Mouse (Mus musculus): Measurements from ENCODE around the gene Hsp90ab1. TPM values are rescaled to one million over a fixed set of nuclear protein-coding genes. Genes with fewer than 3 reads are reported as not detected.

Hsp90ab1 gene
- polyA plus RNA-seq, 1 experiment = 1,606 TPM

GRCm38 (mm10) chr17:45554420-45554819 lies 18.7 kb downstream of the Hsp90ab1 start:
- Histone ChIP-seq H3ac (ENCODE audit: control insufficient read depth, insufficient read length) (no peak overlapping the region), H3K4me3 (no peak overlapping the region), H3K27me3 (ENCODE audit: control insufficient read depth, insufficient read depth, insufficient read length) (peaks cover 10% of the 10 kb centered on the region), H3K79me2 (ENCODE audit: control insufficient read depth, insufficient read depth) (no peaks in the 10 kb centered on the region), H3K4me2 (ENCODE audit: low read depth) (no peak overlapping the region), H3K36me3 (ENCODE audit: control insufficient read depth, insufficient read depth) (no peaks in the 10 kb centered on the region)
- no peak for TF ChIP-seq E2F4 (IDR thresholded peaks at IDR 0.05; ENCODE audit: insufficient read depth)
- TF ChIP-seq POLR2AphosphoS2 (IDR thresholded peaks at IDR 0.05; ENCODE audit: insufficient read length, low read depth) = no peak
- TF ChIP-seq MYOD1 (IDR thresholded peaks at IDR 0.05; ENCODE audit: control insufficient read depth in 1 of 3, insufficient read length in 2 of 3, low read depth in 2 of 3) = no peak
- no peak for TF ChIP-seq MAX (IDR thresholded peaks at IDR 0.05; ENCODE audit: low read depth)

DNA sequence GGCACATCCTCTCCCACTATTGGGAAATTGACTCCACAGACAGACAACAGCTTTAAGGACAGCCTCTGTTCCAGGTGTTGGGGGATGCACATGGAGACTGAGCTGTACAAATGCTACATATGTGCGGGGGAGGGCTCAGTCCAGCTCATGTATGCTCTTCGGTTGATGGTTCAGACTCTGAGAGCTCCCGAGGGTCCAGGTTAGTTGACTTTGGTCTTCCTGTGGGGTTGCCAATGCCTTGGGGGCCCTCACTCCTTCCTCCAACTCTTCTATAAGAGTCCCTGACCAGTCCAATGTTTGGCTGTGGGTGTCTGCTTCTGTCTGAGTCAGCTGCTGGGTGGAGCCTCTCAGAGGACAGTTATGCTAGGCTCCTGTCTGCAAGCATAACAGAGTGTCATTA lies 20.0 kb downstream of the Hsp90ab1 start:
- H3K27me3 ChIP-seq (ENCODE audit: control insufficient read depth, insufficient read depth, insufficient read length) = peaks cover 24% of the 10 kb centered on the region
- H3K36me3 ChIP-seq (ENCODE audit: control insufficient read depth, insufficient read depth) = no peaks in the 10 kb centered on the region
- H3K4me3 ChIP-seq = no peak overlapping the region
- TF ChIP-seq MAX (IDR thresholded peaks at IDR 0.05; ENCODE audit: low read depth) = no peak
- no peaks in the 10 kb centered on the region for H3K79me2 ChIP-seq (ENCODE audit: control insufficient read depth, insufficient read depth)
- H3ac ChIP-seq (ENCODE audit: control insufficient read depth, insufficient read length) = no peak overlapping the region
- no peak overlapping the region for H3K4me2 ChIP-seq (ENCODE audit: low read depth)

- Histone ChIP-seq H3K36me3 (ENCODE audit: control insufficient read depth, insufficient read depth) (no peaks in the 10 kb centered on the region), H3K27me3 (ENCODE audit: control insufficient read depth, insufficient read depth, insufficient read length) (peaks cover 26% of the 10 kb centered on the region), H3K4me2 (ENCODE audit: low read depth) (no peak overlapping the region), H3K4me3 (no peak overlapping the region), H3K79me2 (ENCODE audit: control insufficient read depth, insufficient read depth) (no peaks in the 10 kb centered on the region), H3ac (ENCODE audit: control insufficient read depth, insufficient read length) (no peak overlapping the region)
- peak; percentile 45 to 79 (median 73) for TF ChIP-seq MYOG (IDR thresholded peaks at IDR 0.05; ENCODE audit: control insufficient read depth in 1 of 3, insufficient read depth in 1 of 3, insufficient read length in 2 of 3, low read depth in 2 of 3)
- TF ChIP-seq REST (IDR thresholded peaks at IDR 0.05; ENCODE audit: insufficient read depth, insufficient read length) = no peak
- TF ChIP-seq E2F4 (IDR thresholded peaks at IDR 0.05; ENCODE audit: insufficient read depth) = no peak
- no peak for TF ChIP-seq MAX (IDR thresholded peaks at IDR 0.05; ENCODE audit: low read depth)
- TF ChIP-seq MYOD1 (IDR thresholded peaks at IDR 0.05; ENCODE audit: control insufficient read depth in 1 of 3, insufficient read length in 2 of 3, low read depth in 2 of 3) = peak; percentile 86 to 94 (median 92)
- no peak for TF ChIP-seq TCF3 (IDR thresholded peaks at IDR 0.05; ENCODE audit: insufficient read length, low read depth)
- no peak for TF ChIP-seq USF1 (IDR thresholded peaks at IDR 0.05; ENCODE audit: low read depth)
- TF ChIP-seq TCF12 (IDR thresholded peaks at IDR 0.05; ENCODE audit: insufficient read depth, poor library complexity, severe bottlenecking) = peak; percentile 48
- TF ChIP-seq CEBPB (IDR thresholded peaks at IDR 0.05; ENCODE audit: insufficient read depth, poor library complexity, severe bottlenecking) = no peak
These were observed 21.1 kb downstream of the Hsp90ab1 start for GRCm38 (mm10) chr17:45551816-45552451.

DNA sequence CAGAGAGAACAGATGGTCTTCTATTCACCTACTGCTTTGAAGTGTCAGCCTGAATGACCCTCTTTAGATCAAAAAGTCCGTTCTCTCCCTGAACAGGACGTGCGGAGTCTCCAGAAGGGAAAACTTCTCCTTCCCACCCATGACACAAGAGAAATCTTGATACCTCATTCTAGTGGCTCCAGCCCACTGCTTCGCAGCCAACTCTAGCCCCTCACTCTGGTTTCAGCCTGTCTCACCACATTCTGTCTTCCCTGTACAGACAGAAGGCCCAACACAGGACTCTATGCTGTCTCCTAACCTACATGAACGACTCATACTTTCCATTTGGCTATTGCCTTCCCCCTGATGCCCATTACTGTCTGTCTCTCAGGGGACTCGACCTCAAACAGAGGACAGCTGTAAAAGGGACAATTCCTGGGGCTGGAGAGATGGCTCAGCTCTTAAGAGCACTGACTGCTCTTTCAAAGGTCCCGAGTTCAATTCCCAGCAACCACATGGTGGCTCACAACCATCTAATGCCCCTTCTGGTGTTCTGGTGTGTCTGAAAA lies 21.7 kb downstream of the Hsp90ab1 start:
- H3K4me3 ChIP-seq = no peak overlapping the region
- no peak overlapping the region for H3K4me2 ChIP-seq (ENCODE audit: low read depth)
- H3K36me3 ChIP-seq (ENCODE audit: control insufficient read depth, insufficient read depth) = no peaks in the 10 kb centered on the region
- TF ChIP-seq E2F4 (IDR thresholded peaks at IDR 0.05; ENCODE audit: insufficient read depth) = no peak
- TF ChIP-seq POLR2A (IDR thresholded peaks at IDR 0.05; ENCODE audit: insufficient read length, low read depth) = no peak
- TF ChIP-seq CEBPB (IDR thresholded peaks at IDR 0.05; ENCODE audit: insufficient read depth, poor library complexity, severe bottlenecking) = no peak
- no peak for TF ChIP-seq MAX (IDR thresholded peaks at IDR 0.05; ENCODE audit: low read depth)
- TF ChIP-seq MYOD1 (IDR thresholded peaks at IDR 0.05; ENCODE audit: control insufficient read depth in 1 of 3, insufficient read length in 2 of 3, low read depth in 2 of 3) = no peak
- no peak for TF ChIP-seq USF1 (IDR thresholded peaks at IDR 0.05; ENCODE audit: low read depth)
- TF ChIP-seq MYOG (IDR thresholded peaks at IDR 0.05; ENCODE audit: control insufficient read depth in 1 of 3, insufficient read depth in 1 of 3, insufficient read length in 2 of 3, low read depth in 2 of 3) = no peak
- H3K79me2 ChIP-seq (ENCODE audit: control insufficient read depth, insufficient read depth) = no peaks in the 10 kb centered on the region
- H3K27me3 ChIP-seq (ENCODE audit: control insufficient read depth, insufficient read depth, insufficient read length) = peaks cover 32% of the 10 kb centered on the region
- no peak overlapping the region for H3ac ChIP-seq (ENCODE audit: control insufficient read depth, insufficient read length)

DNA sequence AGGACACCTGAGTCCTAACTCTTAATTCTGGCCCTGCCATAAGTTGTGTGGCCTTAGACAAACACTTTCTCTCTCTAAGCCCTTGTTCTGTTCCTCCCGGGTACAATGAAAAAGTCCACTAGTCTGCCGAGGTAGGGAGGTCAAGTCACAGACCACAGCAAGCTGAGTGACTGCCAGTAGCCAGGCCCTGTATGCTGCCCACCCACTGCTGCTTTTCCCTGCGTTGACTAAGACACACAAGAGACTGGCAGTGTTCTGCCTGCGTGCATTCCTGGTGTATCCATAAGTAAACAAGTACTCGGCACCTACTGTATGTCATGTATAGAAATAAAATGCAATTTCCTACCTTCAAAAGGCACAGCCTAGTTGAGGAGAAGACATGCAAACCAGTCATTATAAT lies 22.8 kb downstream of the Hsp90ab1 start:
- no peak overlapping the region for H3ac ChIP-seq (ENCODE audit: control insufficient read depth, insufficient read length)
- no peak for TF ChIP-seq TCF3 (IDR thresholded peaks at IDR 0.05; ENCODE audit: insufficient read length, low read depth)
- no peak for TF ChIP-seq MYOG (IDR thresholded peaks at IDR 0.05; ENCODE audit: control insufficient read depth in 1 of 3, insufficient read depth in 1 of 3, insufficient read length in 2 of 3, low read depth in 2 of 3)
- no peak for TF ChIP-seq MYOD1 (IDR thresholded peaks at IDR 0.05; ENCODE audit: control insufficient read depth in 1 of 3, insufficient read length in 2 of 3, low read depth in 2 of 3)
- no peak for TF ChIP-seq USF1 (IDR thresholded peaks at IDR 0.05; ENCODE audit: low read depth)
- no peak for TF ChIP-seq SRF (IDR thresholded peaks at IDR 0.05; ENCODE audit: control insufficient read depth, insufficient read length, low read depth)
- TF ChIP-seq MAX (IDR thresholded peaks at IDR 0.05; ENCODE audit: low read depth) = no peak
- H3K36me3 ChIP-seq (ENCODE audit: control insufficient read depth, insufficient read depth) = no peaks in the 10 kb centered on the region
- no peak overlapping the region for H3K4me3 ChIP-seq
- H3K4me2 ChIP-seq (ENCODE audit: low read depth) = no peak overlapping the region
- peaks cover 39% of the 10 kb centered on the region for H3K27me3 ChIP-seq (ENCODE audit: control insufficient read depth, insufficient read depth, insufficient read length)
- H3K79me2 ChIP-seq (ENCODE audit: control insufficient read depth, insufficient read depth) = no peaks in the 10 kb centered on the region
